Mouse (Mus musculus) cerebellum, postnatal 36 days (tissue): Measurements from ENCODE around the gene Pglyrp2.

Experiments
- DNase-seq, 2 experiments: peaks; one replicate each; pipeline ENCODE4 v3.0.0; 2021 to 2022; ENCODE audit warnings: mixed read lengths in 2 of 2

The Pglyrp2 gene

DNA sequence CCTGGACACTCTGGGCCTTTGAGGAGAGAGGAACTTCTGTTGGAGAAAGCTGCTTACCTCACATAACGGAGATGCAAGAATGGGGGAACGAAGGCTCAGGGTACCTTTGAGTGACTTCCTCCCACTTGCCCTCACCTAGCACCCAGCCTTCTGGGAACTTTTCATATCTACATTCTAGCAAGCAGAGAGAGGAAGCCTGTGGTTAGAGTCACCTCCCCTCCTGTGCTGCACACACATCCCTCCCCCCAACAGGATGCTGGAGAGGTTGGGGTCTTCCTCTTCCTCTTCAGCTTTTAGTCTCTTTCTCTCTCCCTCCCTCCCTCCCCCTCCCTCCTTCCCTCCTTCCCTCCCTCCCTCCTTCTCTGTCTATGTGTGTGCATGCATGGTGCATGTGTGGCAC lies at the start of gene Pglyrp2:
TSS of gene Pglyrp2 (minus strand) at position 134 of the 400 bp plus-strand sequence.
- DNase-seq = no peak

DNA sequence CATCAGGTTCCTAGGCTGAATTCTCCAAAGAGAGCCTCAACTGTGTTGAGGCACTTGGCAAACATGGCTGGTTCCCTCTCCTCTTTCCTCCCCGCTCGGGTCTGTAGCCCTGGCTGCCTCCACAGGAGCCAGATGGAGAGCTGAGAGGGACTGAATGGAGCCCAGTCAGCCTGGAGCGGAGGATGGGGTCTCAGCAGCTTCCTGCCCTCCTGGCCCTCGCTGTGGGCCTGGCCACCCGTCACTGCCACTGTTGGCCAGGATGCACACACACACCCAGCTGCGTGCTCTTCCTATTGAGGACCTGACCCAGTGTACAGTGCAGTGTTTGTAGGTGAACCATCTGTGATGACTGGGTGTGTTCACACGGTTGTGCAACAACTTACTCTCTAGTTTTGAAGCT lies 48.2 kb upstream of the Pglyrp2 start:
- no peak for DNase-seq

DNA sequence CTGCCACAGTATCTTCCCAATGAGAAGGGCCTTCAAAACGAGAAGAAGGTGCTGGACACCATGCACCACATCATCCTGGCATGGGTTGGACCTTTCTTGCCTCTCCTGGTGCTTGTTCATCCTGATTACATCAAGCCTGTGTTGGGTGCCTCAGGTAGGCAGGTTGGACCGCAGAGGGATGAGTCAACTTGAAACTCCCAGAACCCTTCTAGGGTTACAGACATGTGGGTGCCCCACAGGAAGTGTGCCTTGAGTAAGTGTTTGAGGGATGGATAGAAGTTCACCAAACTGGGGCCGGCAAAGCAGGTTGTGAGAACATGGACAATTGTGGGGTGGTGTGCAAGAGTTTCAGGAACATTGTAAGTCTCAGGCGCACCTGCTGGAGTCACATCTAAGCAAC lies 46.8 kb upstream of the Pglyrp2 start:
- no peak for DNase-seq

DNA sequence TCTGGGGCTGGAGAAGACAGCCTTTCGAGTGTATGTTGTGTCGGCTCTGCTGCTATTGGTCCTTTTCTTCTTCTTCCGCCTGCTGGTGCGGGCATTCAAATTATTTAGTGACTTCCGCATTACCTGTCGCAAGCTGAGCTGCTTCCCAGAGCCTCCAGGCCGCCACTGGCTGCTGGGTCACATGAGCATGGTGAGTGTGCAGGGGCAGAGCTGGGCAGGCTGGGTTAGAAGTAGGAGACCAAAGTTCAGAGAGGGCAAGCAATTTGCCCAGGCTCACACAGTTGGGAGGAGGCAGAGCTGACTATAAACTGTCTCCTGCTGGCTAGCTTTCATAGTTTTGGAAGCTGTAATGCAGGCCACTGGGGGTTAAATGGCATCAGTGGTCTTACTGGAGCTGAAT lies 44.5 kb upstream of the Pglyrp2 start:
- no peak for DNase-seq

DNA sequence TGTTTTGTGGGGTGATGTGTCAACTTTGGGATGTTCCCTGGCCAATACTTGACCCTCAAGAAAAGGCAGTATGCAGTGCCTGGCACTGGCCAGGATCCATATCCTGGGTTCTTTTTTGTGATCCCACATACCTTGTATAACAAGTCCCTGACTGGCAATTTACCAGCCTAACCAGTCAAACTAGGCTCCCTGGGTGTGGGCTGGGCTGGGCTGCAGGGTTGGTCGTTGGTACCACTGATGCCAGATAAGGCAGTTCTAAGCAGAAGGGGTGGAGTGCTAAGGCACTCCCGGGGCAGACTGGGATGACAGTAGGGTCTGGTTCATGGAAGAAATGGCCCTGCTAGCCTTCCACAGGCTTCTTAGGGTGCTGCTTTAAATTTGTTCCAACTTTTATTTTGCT lies 31.0 kb upstream of the Pglyrp2 start:
- DNase-seq = no peak

DNA sequence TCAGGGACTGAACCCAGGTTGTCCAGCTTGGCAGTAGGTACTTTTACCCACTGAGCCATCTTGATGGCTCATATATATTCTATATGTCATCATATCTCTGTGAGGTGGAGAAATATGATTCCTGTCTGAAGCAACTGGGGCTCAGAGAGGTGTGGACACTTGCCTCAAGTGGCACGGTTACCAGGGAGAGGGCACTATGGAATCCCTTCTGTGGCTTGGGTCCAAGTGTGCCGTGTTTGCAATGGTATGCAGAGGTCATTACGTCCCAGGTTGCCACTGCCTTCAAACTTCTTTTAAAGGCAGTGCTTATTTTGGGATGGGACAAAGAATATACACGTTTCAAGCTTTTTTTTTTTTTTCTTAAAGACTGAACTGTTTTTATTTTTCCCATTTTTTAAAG lies 30.2 kb upstream of the Pglyrp2 start:
- DNase-seq = no peak

DNA sequence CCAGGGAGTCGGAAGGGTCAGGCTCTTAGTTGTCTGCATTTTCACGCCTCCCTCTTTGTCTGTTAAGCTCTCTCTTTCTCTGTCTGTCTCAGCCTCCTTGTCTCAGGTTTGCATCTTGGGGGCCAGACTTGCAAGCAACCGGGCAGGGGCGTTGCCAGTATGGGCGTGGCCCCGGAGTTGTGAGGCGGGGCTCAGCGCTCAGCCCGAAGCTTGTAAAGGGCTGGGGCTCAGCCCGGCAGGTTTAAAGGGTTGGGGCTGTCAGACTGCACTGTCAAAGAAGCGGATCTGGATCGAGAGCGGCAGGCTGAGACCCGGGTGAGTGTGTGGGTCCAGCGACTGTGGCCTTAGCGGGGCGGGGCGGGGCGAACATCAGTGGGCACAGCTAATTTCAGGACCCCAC lies 28.5 kb upstream of the Pglyrp2 start, which contains the start of gene Cyp4f39:
TSS of gene Cyp4f39 (plus strand) at position 242 of the 400 bp plus-strand sequence.
- DNase-seq = no peak

DNA sequence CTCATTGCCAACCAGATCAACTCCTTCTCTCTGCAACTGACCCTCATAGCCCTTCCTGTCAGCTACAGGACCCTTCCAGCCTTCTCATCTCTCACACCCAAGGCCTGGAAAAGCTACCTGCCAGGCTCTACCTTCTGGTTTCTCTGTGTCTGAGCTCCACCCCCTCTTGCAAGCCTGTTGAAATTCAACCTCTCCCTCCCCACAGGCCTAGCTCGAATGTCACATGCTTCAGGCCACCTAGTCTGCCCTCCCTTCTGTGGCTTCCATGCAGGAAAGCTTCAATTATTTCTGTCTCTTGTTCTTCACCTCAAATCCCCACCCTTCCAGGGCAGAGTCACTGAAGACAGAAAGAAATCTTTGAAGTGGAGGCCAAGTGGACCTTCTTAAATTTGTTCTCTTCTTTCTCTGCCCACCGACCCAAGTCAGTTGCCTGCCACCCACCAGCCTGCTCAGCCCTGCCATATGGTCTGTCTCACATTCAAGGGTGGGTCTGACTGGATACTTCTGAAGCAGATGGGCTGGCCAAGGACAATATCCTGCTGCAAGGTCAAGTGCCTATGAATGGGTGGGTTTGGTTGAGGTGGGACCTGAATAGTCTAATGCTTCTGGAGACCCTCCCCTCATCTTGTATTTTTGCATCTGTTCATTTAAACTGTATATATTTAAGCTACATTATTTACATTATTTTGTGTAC lies 27.0 kb upstream of the Pglyrp2 start:
- no peak for DNase-seq

DNA sequence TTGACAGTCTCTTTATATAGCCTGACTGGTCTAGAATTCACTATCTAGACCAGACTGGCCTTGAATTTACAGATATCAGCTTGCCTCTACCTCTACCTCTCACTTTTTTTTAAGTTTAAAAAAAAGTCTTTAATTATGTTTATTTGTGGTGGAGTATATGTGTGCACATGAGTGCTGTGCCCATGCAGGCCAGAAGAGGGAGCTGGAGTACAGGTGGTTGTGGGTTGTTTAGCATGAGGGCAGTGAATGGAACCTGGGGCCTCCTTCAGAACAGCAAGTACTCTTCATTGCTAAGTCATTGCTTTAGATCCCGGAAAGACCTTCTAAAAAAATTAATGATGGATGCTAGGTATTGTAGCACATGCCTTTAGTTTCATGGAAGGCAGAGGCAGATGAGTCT lies 25.1 kb upstream of the Pglyrp2 start:
- no peak for DNase-seq

DNA sequence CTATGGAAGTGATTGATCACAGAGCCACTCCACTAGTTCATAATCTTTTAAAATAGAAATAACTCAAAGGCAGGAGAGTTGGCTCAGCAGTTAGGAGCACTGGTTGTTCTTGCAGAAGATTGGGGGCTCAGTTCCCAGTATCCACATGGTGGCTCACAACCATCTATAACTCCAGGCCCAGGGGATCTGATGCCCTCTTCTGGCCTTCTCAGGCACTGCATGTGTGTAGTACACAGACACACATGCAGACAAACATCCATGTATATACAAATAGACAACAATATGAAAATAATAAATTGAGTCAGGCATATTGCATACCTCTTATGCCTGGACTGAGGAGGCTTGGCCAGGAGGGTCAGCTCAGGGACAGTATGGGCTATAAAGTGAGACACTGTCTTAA lies 23.2 kb upstream of the Pglyrp2 start:
- DNase-seq = no peak

DNA sequence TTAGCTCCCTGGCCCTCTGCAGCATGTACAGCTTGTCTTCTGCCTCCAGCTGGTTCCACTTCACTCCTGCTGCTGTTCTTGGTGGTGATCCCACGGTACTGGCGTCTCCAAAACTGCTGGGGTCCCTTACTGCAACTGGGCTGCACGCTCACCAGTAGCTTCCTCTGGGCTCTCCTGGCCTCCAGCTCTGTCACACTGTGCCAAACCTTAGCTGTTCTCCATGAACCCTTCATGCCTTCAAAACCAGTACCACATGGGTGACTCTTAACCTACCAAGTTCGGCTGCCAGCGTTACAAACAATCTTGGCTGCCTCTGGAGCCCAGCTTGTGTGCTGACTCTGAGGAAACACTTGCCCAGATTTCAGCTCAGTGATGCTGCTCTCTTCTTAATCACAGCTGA lies 21.0 kb upstream of the Pglyrp2 start:
- DNase-seq = no peak

DNA sequence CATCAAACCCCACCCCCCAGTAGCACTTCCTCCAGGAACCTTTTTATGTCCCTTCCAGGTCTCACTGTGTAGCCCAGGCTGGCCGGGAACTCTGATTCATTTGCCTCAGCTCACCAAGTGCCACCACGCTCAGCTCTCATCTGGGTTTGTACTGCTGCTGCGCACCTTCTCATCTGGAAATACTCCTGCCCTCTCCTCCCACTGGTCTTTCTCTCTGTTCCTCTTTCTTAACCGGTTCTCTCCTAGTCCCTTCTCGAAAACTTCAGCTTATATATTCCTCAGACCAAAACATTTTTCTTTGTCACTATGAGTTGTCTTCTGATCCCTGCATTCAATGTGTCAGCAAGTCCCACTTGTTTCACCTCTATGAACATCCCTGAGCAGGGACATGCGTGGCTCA lies 19.3 kb upstream of the Pglyrp2 start:
- no peak for DNase-seq

DNA sequence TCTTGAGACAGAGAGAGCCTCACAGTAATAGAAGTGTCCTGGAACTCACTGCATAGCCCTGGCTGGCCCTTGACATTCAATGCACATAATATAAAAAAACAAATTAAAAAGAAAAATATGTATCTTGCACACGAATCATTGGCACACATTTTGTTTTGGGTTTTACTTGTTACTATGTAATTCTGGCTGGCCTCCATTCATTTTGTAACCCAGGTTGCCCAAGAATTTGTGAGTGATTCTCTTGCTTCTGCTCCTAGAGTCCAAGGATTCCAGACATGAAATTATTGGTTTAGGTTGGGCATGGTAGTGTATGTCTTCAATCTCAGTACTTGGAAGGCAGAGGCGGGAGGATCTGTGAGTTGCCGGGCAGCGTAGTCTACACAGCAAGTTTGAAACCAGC lies 13.1 kb upstream of the Pglyrp2 start:
- no peak for DNase-seq

DNA sequence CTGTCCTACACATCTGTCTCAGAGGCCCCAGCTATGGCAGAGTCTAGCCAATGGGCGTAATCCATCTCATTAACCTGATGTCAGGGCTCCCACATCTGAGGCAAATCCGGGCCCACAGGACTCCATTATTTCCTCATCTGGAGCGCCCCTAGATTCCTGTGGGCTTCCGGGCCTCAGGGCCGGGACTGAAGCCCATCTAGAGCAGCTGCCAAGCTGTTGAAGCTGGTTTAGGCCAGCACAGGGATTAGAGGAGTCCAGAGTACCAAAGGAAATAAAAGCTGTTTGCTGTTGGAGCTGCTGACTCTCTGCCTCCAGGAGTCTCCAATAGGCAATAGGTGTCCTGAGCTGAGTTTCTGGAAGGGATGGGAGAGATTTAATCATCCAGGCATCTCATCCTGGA lies 11.2 kb upstream of the Pglyrp2 start:
- no peak for DNase-seq

DNA sequence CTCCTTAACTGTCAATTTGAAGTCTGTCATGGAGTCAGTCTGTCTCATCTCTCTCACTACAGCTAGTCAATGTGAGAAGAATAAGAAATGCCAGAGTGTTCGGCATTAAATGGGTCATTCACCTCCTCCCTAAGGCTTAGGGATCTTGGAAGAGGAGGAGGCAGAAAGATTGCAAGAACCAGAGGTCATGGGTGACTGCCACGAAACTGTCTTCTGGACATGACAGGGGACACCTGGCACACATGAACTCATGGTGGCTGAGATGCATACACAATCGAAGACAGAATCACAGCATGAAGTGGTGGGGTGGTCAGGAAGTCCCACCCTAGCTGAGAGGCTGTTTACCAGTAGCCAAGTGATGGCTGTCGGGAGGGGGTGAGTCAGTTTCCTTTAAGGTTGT lies 10.4 kb upstream of the Pglyrp2 start:
- DNase-seq = no peak

DNA sequence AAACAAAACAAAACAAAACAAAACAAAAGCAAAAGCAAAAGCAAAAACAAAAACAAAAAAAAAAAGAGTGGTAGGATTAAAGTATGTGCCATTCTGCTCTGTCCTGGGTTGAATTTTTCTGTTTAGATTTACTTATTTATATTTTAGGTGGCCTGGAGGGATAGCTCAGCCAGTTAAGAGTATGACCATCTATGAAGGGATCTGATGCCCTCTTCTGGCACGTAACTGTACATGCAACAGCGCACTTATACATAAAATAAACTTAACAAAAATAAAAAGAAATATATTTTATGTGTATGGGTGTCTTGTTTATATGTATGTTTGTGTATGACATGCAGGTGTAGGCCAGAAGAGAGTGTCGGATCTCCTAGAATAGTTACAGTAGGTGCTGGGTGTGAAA lies 8.0 kb upstream of the Pglyrp2 start:
- no peak for DNase-seq

DNA sequence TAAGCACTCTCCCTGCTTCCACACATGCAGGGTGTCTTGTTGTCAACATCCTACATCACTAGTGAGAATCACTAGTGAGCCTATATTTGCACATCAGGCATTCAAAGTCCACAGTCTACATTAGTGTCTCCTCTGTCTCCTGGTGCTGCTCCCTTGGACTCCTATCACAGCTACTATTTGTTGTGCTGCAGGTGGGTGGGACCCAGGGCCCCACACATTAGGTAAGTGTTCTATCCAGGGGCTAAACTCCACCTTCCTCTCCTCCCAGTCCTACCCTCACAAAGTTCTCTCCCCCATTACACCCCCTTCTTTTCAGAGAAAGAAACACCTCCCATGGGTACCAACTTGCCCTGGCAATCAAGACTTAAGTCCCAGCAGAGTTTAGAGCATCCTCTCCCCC lies 2.6 kb upstream of the Pglyrp2 start:
- no peak for DNase-seq

DNA sequence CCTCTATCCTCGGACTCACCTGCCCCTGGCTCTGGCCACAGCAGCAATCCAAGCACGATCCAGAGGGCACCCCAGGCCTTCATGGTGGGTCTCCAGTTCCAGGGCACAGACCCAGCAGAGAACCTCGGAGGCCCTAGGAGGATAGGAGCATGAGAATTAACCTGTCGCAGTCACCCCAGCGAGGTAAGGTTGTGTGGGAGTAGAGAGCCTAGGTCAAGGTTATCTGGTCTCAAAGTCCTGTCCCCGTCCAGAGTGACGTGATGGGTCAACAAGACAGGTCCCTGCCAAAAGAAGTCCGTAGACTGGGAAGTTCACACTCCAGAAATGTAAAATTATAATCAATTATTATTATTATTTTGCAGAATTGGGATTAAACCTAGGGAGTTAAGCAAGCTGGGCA lies 3.2 kb downstream of the Pglyrp2 start:
- DNase-seq = no peak

DNA sequence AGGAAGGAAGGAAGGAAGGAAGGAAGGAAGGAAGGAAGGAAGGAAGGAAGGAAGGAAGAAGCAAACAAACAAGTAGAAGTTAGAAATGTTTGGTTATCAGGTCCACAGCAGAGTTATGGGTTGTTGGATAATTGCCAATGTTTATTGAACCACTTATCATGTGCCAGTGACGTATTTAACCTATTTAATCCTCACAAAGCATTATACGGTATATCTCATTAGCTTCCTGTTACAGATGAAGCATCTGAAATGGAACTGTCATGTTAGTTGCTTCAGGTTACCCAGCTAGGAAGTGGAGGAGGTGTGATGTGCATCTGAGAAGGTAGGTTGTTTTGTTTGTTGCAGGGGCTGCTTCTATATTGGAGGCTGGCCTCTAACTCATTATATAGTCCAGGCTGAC lies 4.0 kb downstream of the Pglyrp2 start:
- no peak for DNase-seq

DNA sequence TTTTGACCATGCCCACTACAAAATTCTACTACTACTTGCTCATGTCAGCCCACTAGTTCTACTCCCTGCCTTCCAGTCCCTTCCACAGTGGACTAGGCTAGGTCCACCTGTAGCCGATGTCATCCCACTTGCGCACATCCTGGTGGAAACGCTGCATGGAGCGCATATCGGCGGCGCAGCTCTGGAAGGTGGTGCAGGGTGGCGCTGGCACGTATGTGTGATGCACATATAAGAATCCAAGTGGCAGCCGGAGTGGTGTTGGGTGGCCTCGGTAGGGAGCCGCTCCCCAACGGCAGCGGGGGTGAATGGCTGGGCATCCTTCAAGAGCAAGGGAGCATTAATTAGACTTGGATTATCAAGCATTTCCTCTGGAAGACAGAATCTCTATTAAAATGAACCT lies 7.2 kb downstream of the Pglyrp2 start:
- no peak for DNase-seq

DNA sequence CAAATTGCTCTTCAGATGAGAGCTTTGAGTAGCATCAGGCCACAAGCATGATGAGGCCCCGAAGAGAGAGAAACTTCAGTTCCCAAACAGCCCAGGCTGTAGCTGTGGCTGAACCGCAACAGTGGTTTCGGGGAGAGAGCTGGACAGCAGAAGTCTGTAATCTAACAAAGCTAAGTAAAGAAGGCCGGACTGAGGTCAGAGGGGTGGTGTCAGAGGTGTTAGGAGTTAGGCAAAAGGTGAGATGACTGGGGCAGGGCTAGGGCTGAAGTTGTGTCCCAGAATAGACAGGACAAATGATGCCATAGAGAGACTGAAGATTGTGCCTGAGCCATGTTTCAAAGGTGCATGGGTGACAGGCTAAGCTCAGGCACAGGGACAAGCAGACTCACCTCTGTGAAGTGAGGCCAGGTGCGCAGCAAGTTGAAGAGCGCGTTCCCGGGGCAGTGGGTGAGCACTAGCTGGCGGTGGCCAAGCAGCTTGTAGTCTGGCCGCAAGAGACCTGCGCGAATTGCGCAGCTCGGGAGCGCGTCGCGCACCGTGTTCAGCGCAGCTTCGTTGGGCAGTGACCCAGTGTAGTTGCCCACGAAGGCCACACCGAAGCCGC lies 8.4 kb downstream of the Pglyrp2 start:
- no peak for DNase-seq

DNA sequence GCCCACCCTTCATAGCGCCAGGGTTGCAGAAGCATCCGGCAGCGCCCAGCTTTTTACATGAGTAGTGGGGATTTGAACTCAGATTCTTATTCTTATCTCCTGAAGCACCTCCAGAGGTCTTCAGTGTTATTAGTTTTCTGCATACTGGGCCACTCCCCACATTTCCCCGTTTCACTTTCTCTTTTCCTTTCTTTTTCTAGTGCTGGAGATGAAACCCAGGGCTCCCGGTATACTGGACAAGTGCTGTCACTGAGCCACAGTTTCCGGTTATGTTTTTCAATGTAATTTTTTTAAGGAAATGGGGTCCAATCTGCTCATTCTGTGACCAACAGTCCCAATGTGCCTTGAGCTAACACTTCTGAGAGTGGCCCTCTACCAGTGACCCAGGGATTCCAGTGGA lies 12.1 kb downstream of the Pglyrp2 start:
- DNase-seq = no peak

DNA sequence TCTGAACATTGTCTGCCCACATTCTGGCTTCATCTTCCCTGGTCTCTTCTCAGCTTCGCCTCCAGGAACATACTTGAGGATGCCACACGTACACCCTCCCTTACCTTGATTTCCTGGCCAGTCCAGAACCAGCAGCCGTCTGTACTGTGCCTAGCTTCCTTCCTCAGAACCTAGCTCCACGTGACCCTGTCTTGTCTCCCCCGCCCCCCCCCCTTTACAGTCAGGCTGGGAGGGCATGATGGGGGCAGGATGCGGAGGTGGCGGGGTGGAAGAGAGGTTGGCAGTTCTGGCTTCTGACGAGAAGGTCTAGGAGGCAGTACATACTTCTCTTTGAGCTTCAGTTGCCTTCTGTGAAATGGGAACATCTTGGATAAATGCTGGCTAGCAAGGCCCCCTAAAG lies 20.6 kb downstream of the Pglyrp2 start, which contains the start of gene Rasal3:
TSS of gene Rasal3 (minus strand) at position 167 of the 400 bp plus-strand sequence.
- DNase-seq = no peak

DNA sequence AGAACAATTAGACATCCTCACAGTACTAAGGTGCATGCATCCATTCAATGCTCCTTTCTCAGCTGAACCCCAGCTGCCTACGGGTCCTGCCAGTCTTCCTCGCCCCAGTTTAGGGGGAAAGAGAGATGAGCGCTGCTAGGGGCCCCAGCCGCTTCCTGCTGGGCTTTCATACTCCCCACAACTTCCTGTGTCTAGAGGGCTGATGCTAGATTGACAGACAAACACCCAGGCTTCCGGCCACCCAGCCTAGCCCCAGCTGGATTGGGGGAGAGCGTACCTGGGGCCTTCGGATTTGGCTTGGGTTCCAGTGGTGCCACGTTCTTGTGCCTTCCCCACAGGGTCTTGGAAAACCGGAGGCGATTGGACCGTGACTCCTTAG lies 21.2 kb downstream of the Pglyrp2 start:
- DNase-seq = no peak
